Mouse (Mus musculus) subcutaneous adipose tissue, adult 2 months (tissue): ENCODE data around the gene Vstm5. TPM values are rescaled to one million over a fixed set of nuclear protein-coding genes. Genes with fewer than 3 reads are reported as not detected.

ENCODE experiments used
- polyA plus RNA-seq: library from polyadenylated mRNA; depleted of rRNA; stranded (reverse); fragments of >200 nt; gene quantifications from 2 replicates; pipeline ENCODE4 v1.2.3, GENCODE M21; 2012; ENCODE audit warnings: low replicate concordance; rRNA removed

Gene Vstm5
- 0.62 and 0.69 TPM in 2 replicates for polyA plus RNA-seq

GRCm38 (mm10) chr9:15239042-15239925 lies at the start of gene Vstm5:
TSS of gene Vstm5 (plus strand) at chr9:15239045.

GRCm38 (mm10) chr9:15279649-15280490 lies 41.0 kb downstream of the Vstm5 start, which contains the start of gene Med17:
TSS of gene Med17 (minus strand) at chr9:15279931.

DNA sequence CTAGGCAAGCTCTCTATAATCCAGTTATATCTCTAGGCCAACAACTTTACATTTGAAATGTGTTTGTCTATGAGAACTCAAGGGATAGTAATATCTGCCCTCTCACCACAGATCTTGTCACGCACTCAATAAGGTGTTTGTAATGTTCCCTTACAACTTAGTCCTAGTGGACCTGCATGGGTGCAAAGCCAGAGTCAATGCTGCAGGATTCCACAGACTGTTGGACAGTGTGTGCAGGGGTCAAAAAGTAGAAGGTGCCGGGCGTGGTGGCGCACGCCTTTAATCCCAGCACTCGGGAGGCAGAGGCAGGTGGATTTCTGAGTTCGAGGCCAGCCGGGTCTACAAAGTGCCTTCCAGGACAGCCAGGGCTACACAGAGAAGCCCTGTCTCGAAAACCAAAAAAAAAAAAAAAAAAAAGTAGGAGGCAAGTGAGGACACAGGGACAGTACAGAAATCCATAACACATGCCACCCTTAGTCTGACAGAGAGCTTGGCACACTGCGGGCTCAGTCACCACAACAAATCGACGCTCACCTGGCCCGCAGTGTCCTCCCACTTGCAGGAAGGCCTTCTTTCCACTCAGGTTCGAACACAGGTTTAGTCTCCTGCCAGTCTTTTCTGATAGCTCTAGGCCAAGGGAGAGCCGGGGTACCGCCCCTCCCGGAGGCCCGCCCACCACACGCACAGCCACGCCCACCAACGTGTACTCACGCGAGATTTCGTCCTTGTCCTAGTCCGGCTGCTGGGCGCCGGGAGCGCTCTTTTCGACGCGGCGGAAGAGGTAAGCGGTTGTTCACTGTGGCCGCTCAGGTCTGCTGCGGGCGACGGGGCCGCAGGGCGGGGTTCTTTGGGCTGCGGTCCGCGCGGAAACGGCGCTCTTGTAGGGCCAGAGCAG lies 66.9 kb downstream of the Vstm5 start, which contains the start of gene Taf1d:
Taf1d (plus strand) TSS at position 712 of the 895 bp plus-strand sequence.

GRCm38 (mm10) chr9:15306398-15307119 lies 67.7 kb downstream of the Vstm5 start, which contains the start of gene 4931406C07Rik:
TSS of gene 4931406C07Rik (minus strand) at chr9:15306448.

Other genes with a start within 250 kb of the Vstm5 start
- 8.2 and 29.4 TPM in 2 replicates for gene Panx1, start 193.6 kb upstream of the Vstm5 start, polyA plus RNA-seq
- 4.4 and 7.5 TPM in 2 replicates for gene Hephl1, start 126.9 kb upstream of the Vstm5 start, polyA plus RNA-seq
- gene Med17, start 40.9 kb downstream of the Vstm5 start, polyA plus RNA-seq, result 20.4 and 27.4 TPM in 2 replicates
- gene Taf1d, start 67.2 kb downstream of the Vstm5 start, polyA plus RNA-seq, result 9.1 and 27.6 TPM in 2 replicates
- 36.7 and 89.8 TPM in 2 replicates for gene 4931406C07Rik, start 67.4 kb downstream of the Vstm5 start, polyA plus RNA-seq
- 5.4 and 6.4 TPM in 2 replicates for gene Cep295, start 118.7 kb downstream of the Vstm5 start, polyA plus RNA-seq